In genomic region chr5:24348546-24348945, GRCm38 (mm10) we compare ENCODE assay signal across 8 mouse cellular contexts. TPM values are rescaled to one million over a fixed set of nuclear protein-coding genes. Genes with fewer than 3 reads are reported as not detected.
DNase-seq lines count a peak whose midpoint lies in the region; ATAC-seq and TF ChIP-seq lines count a peak whose summit lies in the region.

No protein-coding gene starts in this region.

- peak overlapping the region; percentile 98 for H3K4me2 ChIP-seq in kidney, embryonic 16.5 days (replicated peaks; ENCODE audit: low read depth, low read length)
- H3K4me2 ChIP-seq in liver, embryonic 14.5 days (ENCODE audit: low read depth), result peak overlapping the region; percentile 69

- ATAC-seq in kidney, embryonic 16.5 days (ENCODE audit: low FRiP score, low TSS enrichment), result no peak
- no peak for ATAC-seq in liver, embryonic 14.5 days (ENCODE audit: insufficient read depth)

- no peak for TF ChIP-seq CTCF in liver, embryonic 14.5 days (IDR thresholded peaks at IDR 0.05; ENCODE audit: low read depth)

- H3K9ac ChIP-seq in kidney, embryonic 16.5 days (replicated peaks; ENCODE audit: low read length), result peak overlapping the region; percentile 68
- no peak overlapping the region for H3K9ac ChIP-seq in liver, embryonic 14.5 days (replicated peaks)

- under 1% methylated on average over 29 of the region's 30 CpGs for WGBS in kidney, embryonic 16.5 days
- WGBS in hindbrain, embryonic 10.5 days, result 1% methylated on average over 30 of the region's 30 CpGs
- WGBS in liver, embryonic 14.5 days (ENCODE audit: insufficient replicate concordance), result under 1% methylated on average over 28 of the region's 30 CpGs

- TF ChIP-seq EP300 in liver, embryonic 14.5 days (IDR thresholded peaks at IDR 0.05; ENCODE audit: low read depth), result no peak

- peaks cover 73% of the 10 kb centered on the region for H3K4me1 ChIP-seq in kidney, embryonic 16.5 days (ENCODE audit: insufficient read depth, low read length)
- H3K4me1 ChIP-seq in hindbrain, embryonic 10.5 days (replicated peaks), result peaks cover 90% of the 10 kb centered on the region
- peaks cover 5 to 18% of the 10 kb centered on the region in 2 experiments; a peak in 3 of 4 replicates for H3K4me1 ChIP-seq in liver, embryonic 14.5 days (replicated peaks; ENCODE audit: control insufficient read depth in 2 of 2, insufficient read depth in 2 of 2, low read length in 1 of 2)

- H3K27ac ChIP-seq in kidney, embryonic 16.5 days (ENCODE audit: low read length), result no peak overlapping the region
- peak overlapping the region; percentile 65 for H3K27ac ChIP-seq in hindbrain, embryonic 10.5 days
- no peak overlapping the region for H3K27ac ChIP-seq in liver, embryonic 14.5 days

- H3K36me3 ChIP-seq in kidney, embryonic 16.5 days (ENCODE audit: insufficient read depth, low read length), result no peaks in the 10 kb centered on the region
- H3K36me3 ChIP-seq in hindbrain, embryonic 10.5 days, result 0 out of 2 replicates have a peak, but pooled peaks cover 3% of the 10 kb centered on the region
- no peaks in the 10 kb centered on the region for H3K36me3 ChIP-seq in liver, embryonic 14.5 days (replicated peaks; ENCODE audit: control insufficient read depth, insufficient read depth, low read depth)

- H3K4me3 ChIP-seq in kidney, embryonic 16.5 days (ENCODE audit: low read length), result peak overlapping the region; percentile 54
- peak overlapping the region; percentile 78 for H3K4me3 ChIP-seq in hindbrain, embryonic 10.5 days
- peak overlapping the region; percentile 7 to 41; a peak in 2 of 4 replicates for H3K4me3 ChIP-seq in liver, embryonic 14.5 days (ENCODE audit: insufficient read depth in 1 of 2, low read depth in 2 of 2, low read length in 2 of 2)

- H3K9me3 ChIP-seq in kidney, embryonic 16.5 days (ENCODE audit: low read length), result no peaks in the 10 kb centered on the region
- no peaks in the 10 kb centered on the region for H3K9me3 ChIP-seq in hindbrain, embryonic 10.5 days
- no peaks in the 10 kb centered on the region for H3K9me3 ChIP-seq in liver, embryonic 14.5 days (ENCODE audit: control insufficient read depth, low read length)

- peaks cover 21% of the 10 kb centered on the region for H3K27me3 ChIP-seq in kidney, embryonic 16.5 days (ENCODE audit: insufficient read depth, low read length)
- peaks cover 66% of the 10 kb centered on the region for H3K27me3 ChIP-seq in hindbrain, embryonic 10.5 days (ENCODE audit: insufficient read depth, poor library complexity, severe bottlenecking)
- H3K27me3 ChIP-seq in liver, embryonic 14.5 days (ENCODE audit: control insufficient read depth, insufficient read depth, low read length), result peaks cover 55% of the 10 kb centered on the region

- DNase-seq in kidney, adult 18-20 months, result no peak
- DNase-seq in cerebellum, postnatal 10 days, result peak; percentile 52 to 58
- no peak for DNase-seq in hindbrain, embryonic 10.5 days (ENCODE audit: low spot score)
- no peak for DNase-seq in liver, embryonic 14.5 days (ENCODE audit: low read depth in 3 of 3, low spot score in 3 of 3)
- peak; percentile 39 for DNase-seq in retina, embryonic 14.5 days (ENCODE audit: low spot score)
- no peak for DNase-seq in right cerebral cortex, postnatal 14 days
- no peak for DNase-seq in T-cell, adult 2 months (ENCODE audit: low spot score)

RNA-seq across cellular contexts. Expression of gene Kcnh2, which starts 2.9 kb away (rescaled TPM):
- polyA plus RNA-seq in kidney, embryonic 16.5 days (2015; fragmentation: Nextera tagmentation; extraction: Ambion mirVana), result 5.9 and 6.5 TPM in 2 replicates
- polyA plus RNA-seq in hindbrain, embryonic 10.5 days (2016; fragmentation: Nextera tagmentation; extraction: Ambion mirVana), result 32.4 and 33.9 TPM in 2 replicates
- polyA plus RNA-seq in liver, embryonic 14.5 days (2012; rRNA removed), result 0.44 and 0.93 TPM in 2 replicates
- 0.05 and 0.28 TPM in 2 replicates for polyA plus RNA-seq in liver, embryonic 14.5 days (2014; fragmentation: Nextera tagmentation; extraction: Ambion mirVana)

RNA-seq across cellular contexts. Expression of gene Nos3, which starts 16.1 kb away (rescaled TPM):
- 19.7 and 20.3 TPM in 2 replicates for polyA plus RNA-seq in kidney, embryonic 16.5 days (2015; fragmentation: Nextera tagmentation; extraction: Ambion mirVana)
- polyA plus RNA-seq in hindbrain, embryonic 10.5 days (2016; fragmentation: Nextera tagmentation; extraction: Ambion mirVana), result 8.3 and 9.7 TPM in 2 replicates
- polyA plus RNA-seq in liver, embryonic 14.5 days (2012; rRNA removed), result 1.3 and 1.4 TPM in 2 replicates
- polyA plus RNA-seq in liver, embryonic 14.5 days (2014; fragmentation: Nextera tagmentation; extraction: Ambion mirVana), result 1.5 TPM in 2 replicates

RNA-seq across cellular contexts. Expression of gene Atg9b, which starts 43.4 kb away (rescaled TPM):
- 1.0 and 1.7 TPM in 2 replicates for polyA plus RNA-seq in kidney, embryonic 16.5 days (2015; fragmentation: Nextera tagmentation; extraction: Ambion mirVana)
- 0.21 and 0.75 TPM in 2 replicates for polyA plus RNA-seq in hindbrain, embryonic 10.5 days (2016; fragmentation: Nextera tagmentation; extraction: Ambion mirVana)
- 0.42 and 0.57 TPM in 2 replicates for polyA plus RNA-seq in liver, embryonic 14.5 days (2012; rRNA removed)
- 0.14 and 0.35 TPM in 2 replicates for polyA plus RNA-seq in liver, embryonic 14.5 days (2014; fragmentation: Nextera tagmentation; extraction: Ambion mirVana)

RNA-seq across cellular contexts. Expression of gene Abcb8, which starts 44.9 kb away (rescaled TPM):
- 76.1 and 80.3 TPM in 2 replicates for polyA plus RNA-seq in kidney, embryonic 16.5 days (2015; fragmentation: Nextera tagmentation; extraction: Ambion mirVana)
- polyA plus RNA-seq in hindbrain, embryonic 10.5 days (2016; fragmentation: Nextera tagmentation; extraction: Ambion mirVana), result 54.5 and 55.3 TPM in 2 replicates
- polyA plus RNA-seq in liver, embryonic 14.5 days (2012; rRNA removed), result 16.9 and 20.4 TPM in 2 replicates
- polyA plus RNA-seq in liver, embryonic 14.5 days (2014; fragmentation: Nextera tagmentation; extraction: Ambion mirVana), result 18.0 and 19.5 TPM in 2 replicates

Comparison
In these comparisons a context has a peak if more than half of its experiments do, and no peak if none do; other contexts are left out.
1. H3K4me3 ChIP-seq: peak in every context shown above with its lines; median percentile 78 in hindbrain, embryonic 10.5 days; 54 in kidney, embryonic 16.5 days; 24 in liver, embryonic 14.5 days.
2. DNase-seq: peak in cerebellum, postnatal 10 days (2 of 2) and retina, embryonic 14.5 days (single experiment); none in kidney, adult 18-20 months (single experiment), hindbrain, embryonic 10.5 days (single experiment), liver, embryonic 14.5 days (0 of 3), right cerebral cortex, postnatal 14 days (single experiment) and T-cell, adult 2 months (single experiment).